Mouse (Mus musculus) embryo, embryonic 10.5 days (tissue): ENCODE results near the gene Rptor.

ENCODE experiments used
- DNase-seq: peaks from one replicate; pipeline ENCODE4 v3.0.0-alpha.2; 2015; ENCODE audit warnings: low spot score

Gene Rptor

GRCm38 (mm10) chr11:119909436-119909835, 306.7 kb downstream of the Rptor start:
- peak; percentile 85 for DNase-seq

GRCm38 (mm10) chr11:119912845-119913244, 310.1 kb downstream of the Rptor start:
- peak; percentile 51 for DNase-seq

- DNase-seq: peak; percentile 90
These were observed 310.7 kb downstream of the Rptor start, which contains the start of gene Chmp6 for GRCm38 (mm10) chr11:119913291-119913934. Chmp6 (plus strand) TSS chr11:119913441.

GRCm38 (mm10) chr11:119913935-119914314, 311.2 kb downstream of the Rptor start:
- peak; percentile 44 for DNase-seq

GRCm38 (mm10) chr11:119914381-119914780, 311.7 kb downstream of the Rptor start:
- DNase-seq: no peak

GRCm38 (mm10) chr11:119915666-119916065, 313.0 kb downstream of the Rptor start:
- no peak for DNase-seq

GRCm38 (mm10) chr11:119916102-119916790, 313.5 kb downstream of the Rptor start:
- no peak for DNase-seq

GRCm38 (mm10) chr11:119916834-119917469, 314.2 kb downstream of the Rptor start:
- no peak for DNase-seq

- no peak for DNase-seq
These were observed 315.8 kb downstream of the Rptor start for GRCm38 (mm10) chr11:119918521-119918920.

- DNase-seq: no peak
These were observed 316.7 kb downstream of the Rptor start for GRCm38 (mm10) chr11:119919432-119919831.

GRCm38 (mm10) chr11:119919897-119920296, 317.2 kb downstream of the Rptor start:
- peak; percentile 72 for DNase-seq

GRCm38 (mm10) chr11:119920668-119921067, 318.0 kb downstream of the Rptor start:
- DNase-seq: no peak

- DNase-seq: no peak
These were observed 322.5 kb downstream of the Rptor start for GRCm38 (mm10) chr11:119925176-119925575.

- no peak for DNase-seq
These were observed 324.1 kb downstream of the Rptor start for GRCm38 (mm10) chr11:119926762-119927161.

- no peak for DNase-seq
These were observed 325.4 kb downstream of the Rptor start for GRCm38 (mm10) chr11:119928023-119928681.

- DNase-seq: no peak
These were observed 327.0 kb downstream of the Rptor start for GRCm38 (mm10) chr11:119929603-119930265.

GRCm38 (mm10) chr11:119931809-119932208, 329.1 kb downstream of the Rptor start:
- no peak for DNase-seq

GRCm38 (mm10) chr11:119933142-119933541, 330.4 kb downstream of the Rptor start:
- no peak for DNase-seq

- no peak for DNase-seq
These were observed 331.3 kb downstream of the Rptor start for GRCm38 (mm10) chr11:119933819-119934583.

GRCm38 (mm10) chr11:119934773-119935172, 332.1 kb downstream of the Rptor start:
- DNase-seq: no peak

- peak; percentile 81 for DNase-seq
These were observed 332.8 kb downstream of the Rptor start for GRCm38 (mm10) chr11:119935457-119935856.
